Mouse (Mus musculus) inflammation-experienced regulatory T-cells, adult 6 months (primary cell): Measurements from ENCODE around the gene Ppip5k2. TPM values are rescaled to one million over a fixed set of nuclear protein-coding genes. Genes with fewer than 3 reads are reported as not detected.
A peak's percentile ranks its signal among the peaks of the same experiment; 100 is the strongest.

Experiments used
- ATAC-seq: one replicate; pipeline ENCODE4 v1.8.0; 2017
- polyA plus RNA-seq, 3 experiments: library from polyadenylated mRNA; unstranded; fragments of 100-300 nt; shearing (Covaris generic); gene quantifications; one replicate each; pipeline ENCODE4 v1.2.1; 2017

Gene Ppip5k2
- polyA plus RNA-seq, 3 experiments from 2014 or later, result 30.7 to 38.6 (median 38.6) TPM

DNA sequence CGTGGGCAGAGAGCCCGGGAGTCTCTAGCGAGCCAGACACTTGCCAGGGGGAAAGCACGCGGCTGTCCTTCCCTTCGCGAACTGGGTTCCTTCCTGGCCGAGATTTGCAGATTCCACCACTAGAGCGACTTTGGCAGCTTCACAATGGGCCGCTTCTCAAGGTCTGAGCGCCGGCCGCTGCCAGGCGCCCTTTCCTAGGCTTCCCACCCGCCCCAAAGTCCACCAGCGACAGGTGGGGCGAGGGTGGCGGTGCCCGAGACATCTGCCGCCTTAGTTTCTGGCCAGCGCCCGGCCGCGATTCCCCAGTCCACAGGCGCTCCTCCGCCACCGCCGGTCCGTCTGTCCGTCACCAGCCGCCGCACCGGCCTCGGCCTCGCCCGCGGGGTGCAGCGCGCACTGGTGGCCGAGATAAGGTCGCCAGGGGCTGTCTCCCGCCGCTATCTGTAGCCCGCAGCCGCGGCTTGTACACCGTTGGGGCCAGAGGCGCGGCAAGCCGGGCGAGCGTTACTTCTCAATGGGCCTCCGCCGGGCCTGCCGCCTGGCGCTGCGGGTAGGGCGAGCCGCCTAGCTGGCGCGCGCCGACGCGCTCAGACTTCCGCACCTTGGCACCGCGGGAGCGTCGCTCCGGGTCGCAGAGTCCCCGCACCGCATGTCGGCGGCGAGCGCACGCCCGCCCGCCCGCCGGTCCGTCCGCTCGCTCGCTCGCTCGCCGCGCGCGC is 109.4 kb downstream of the Ppip5k2 start:
- peak; percentile 46 for ATAC-seq

DNA sequence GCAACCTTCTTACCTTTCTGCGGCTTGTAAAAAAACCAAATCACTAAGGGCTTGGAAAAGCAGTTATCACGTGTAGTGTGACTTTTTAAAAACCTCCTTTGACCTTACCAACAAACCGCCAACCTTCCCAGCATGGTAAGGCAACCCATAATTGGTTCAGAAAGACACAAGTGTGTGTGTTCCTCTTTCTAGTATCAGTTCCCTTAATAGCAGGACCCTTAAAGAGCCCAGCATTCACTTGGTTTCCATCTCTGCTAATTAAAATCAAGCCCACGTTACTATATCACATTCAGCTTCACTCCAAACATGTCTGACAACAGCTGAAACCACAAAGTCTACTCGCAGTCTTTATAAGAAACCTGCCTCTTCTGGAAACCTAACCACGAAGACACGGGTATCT is 110.8 kb downstream of the Ppip5k2 start:
- no peak for ATAC-seq

DNA sequence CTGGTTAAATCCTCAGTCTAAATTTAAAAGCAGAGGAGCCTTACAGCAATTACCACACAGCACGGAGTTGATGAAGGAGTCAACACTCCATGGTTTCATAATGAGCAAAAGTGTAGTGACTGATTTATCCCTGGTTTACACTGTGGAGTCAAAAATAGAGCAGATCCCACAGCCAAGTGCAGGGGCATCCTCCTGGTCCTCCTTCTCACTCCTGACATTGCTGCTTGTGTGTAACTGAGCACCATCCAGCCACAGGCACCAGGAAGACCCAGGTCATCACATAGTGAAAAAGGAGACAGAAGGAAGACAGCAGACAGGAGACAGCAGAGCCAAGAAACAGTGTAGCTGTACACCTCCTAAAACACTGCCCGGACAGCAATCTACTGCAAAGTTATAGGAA is 112.4 kb downstream of the Ppip5k2 start:
- ATAC-seq, result no peak

DNA sequence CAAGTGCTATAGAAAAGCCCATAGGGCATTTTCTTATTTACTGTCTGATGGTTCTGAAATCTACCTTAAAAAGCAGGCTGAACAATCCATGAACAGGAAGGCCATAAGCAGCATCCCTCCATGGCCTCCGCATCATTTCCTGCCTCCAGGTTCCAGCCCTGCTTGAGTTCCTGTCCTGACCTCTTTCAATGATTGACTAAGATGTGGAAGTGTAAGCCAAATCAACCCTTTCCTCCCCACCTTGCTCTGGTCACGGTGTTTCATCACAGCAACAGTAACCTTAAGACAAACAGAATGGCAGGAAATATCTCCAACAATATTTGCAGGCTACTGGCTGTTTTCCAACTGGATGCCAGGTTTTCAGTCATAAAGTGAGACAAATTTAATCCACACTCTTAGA is 113.0 kb downstream of the Ppip5k2 start:
- no peak for ATAC-seq

Other genes starting within 250 kb of the Ppip5k2 start
- gene D1Ertd622e, start 108.3 kb downstream of the Ppip5k2 start, polyA plus RNA-seq, result 10 to 100 TPM in 2 of 3 experiments, 1 to 10 TPM in 1; 8.5 to 29.3 (median 10.3) TPM
- 10 to 100 TPM; 18.8 to 27.8 (median 21.5) TPM for gene Gin1, start 239 bp downstream of the Ppip5k2 start, polyA plus RNA-seq